Mouse (Mus musculus) gastrocnemius, adult 18-20 months (tissue): ENCODE results near the gene Cep152. TPM values are rescaled to one million over a fixed set of nuclear protein-coding genes. Genes with fewer than 3 reads are reported as not detected.
A peak's percentile ranks its signal among the peaks of the same experiment; 100 is the strongest.

ENCODE experiments used
- DNase-seq: peaks from one replicate; pipeline ENCODE4 v3.0.0; 2021; ENCODE audit warnings: low spot score
- long read RNA-seq, 2 experiments: library from polyadenylated mRNA; stranded (forward); transcript quantifications; one replicate each; pipeline ENCODE4 v2.0.0; 2021
- total RNA-seq, 2 experiments: library from RNA; stranded (reverse); gene quantifications; 2 replicates each; pipeline ENCODE4 v1.2.3; 2021

Cep152 gene
- under 1 TPM; 0.83 to 0.91 TPM for total RNA-seq
- long read RNA-seq, experiment 1, partial matches to known transcripts = 0 of 1 reads
- long read RNA-seq, experiment 1, other reads (novel, unspliced or antisense) = 1 of 1 reads
- long read RNA-seq, experiment 2, partial matches to known transcripts = 1 of 1 reads
- long read RNA-seq, experiment 2, other reads (novel, unspliced or antisense) = 0 of 1 reads

GRCm38 (mm10) chr2:125624837-125625351 is at the start of gene Cep152:
Gene Cep152 (minus strand): TSS chr2:125625113.
- peak; percentile 98 for DNase-seq

- peak; percentile 63 for DNase-seq
Measured at GRCm38 (mm10) chr2:125672957-125673631, 48.2 kb upstream of the Cep152 start, which contains the start of gene Eid1. Gene Eid1 (plus strand): TSS chr2:125673095.

- DNase-seq = peak; percentile 17
Measured at GRCm38 (mm10) chr2:125672568-125672956, 47.6 kb upstream of the Cep152 start.

- DNase-seq = no peak
Measured at GRCm38 (mm10) chr2:125670846-125671245, 45.9 kb upstream of the Cep152 start.

GRCm38 (mm10) chr2:125667721-125668120 is 42.8 kb upstream of the Cep152 start:
- no peak for DNase-seq

- DNase-seq = no peak
Measured at GRCm38 (mm10) chr2:125667184-125667583, 42.3 kb upstream of the Cep152 start.

- DNase-seq = no peak
Measured at GRCm38 (mm10) chr2:125666668-125667067, 41.8 kb upstream of the Cep152 start.

- no peak for DNase-seq
Measured at GRCm38 (mm10) chr2:125665909-125666308, 41.0 kb upstream of the Cep152 start.

- no peak for DNase-seq
Measured at GRCm38 (mm10) chr2:125665213-125665612, 40.3 kb upstream of the Cep152 start.

GRCm38 (mm10) chr2:125662517-125662916 is 37.6 kb upstream of the Cep152 start:
- DNase-seq = no peak

- no peak for DNase-seq
Measured at GRCm38 (mm10) chr2:125661156-125661555, 36.2 kb upstream of the Cep152 start.

GRCm38 (mm10) chr2:125660537-125661130 is 35.7 kb upstream of the Cep152 start:
- DNase-seq = no peak

- DNase-seq = peak; percentile 76
Measured at GRCm38 (mm10) chr2:125659823-125660536, 35.1 kb upstream of the Cep152 start.

- DNase-seq = no peak
Measured at GRCm38 (mm10) chr2:125655391-125655790, 30.5 kb upstream of the Cep152 start.

GRCm38 (mm10) chr2:125653286-125653685 is 28.4 kb upstream of the Cep152 start:
- no peak for DNase-seq

GRCm38 (mm10) chr2:125651563-125651962 is 26.6 kb upstream of the Cep152 start:
- no peak for DNase-seq

GRCm38 (mm10) chr2:125650742-125651352 is 25.9 kb upstream of the Cep152 start:
- DNase-seq = no peak

GRCm38 (mm10) chr2:125650038-125650437 is 25.1 kb upstream of the Cep152 start:
- DNase-seq = no peak

GRCm38 (mm10) chr2:125644912-125645311 is 20.0 kb upstream of the Cep152 start:
- DNase-seq = no peak

- DNase-seq = no peak
Measured at GRCm38 (mm10) chr2:125637331-125637730, 12.4 kb upstream of the Cep152 start.

GRCm38 (mm10) chr2:125630010-125630409 is 5.1 kb upstream of the Cep152 start:
- DNase-seq = no peak
